Mouse (Mus musculus) R1 (cell line): ENCODE results near the gene Igsf23.
A peak's percentile ranks its signal among the peaks of the same experiment; 100 is the strongest.
"Not testable (repeated sequence)": the region's sequence is repeated elsewhere in the genome, so short reads cannot be mapped to it uniquely, and the experiment has no call there.

ENCODE experiments used
- DNase-seq: peaks from one replicate; pipeline ENCODE4 v3.0.0-alpha.2; 2018; ENCODE audit warnings: low read depth, low spot score

Igsf23 gene

DNA sequence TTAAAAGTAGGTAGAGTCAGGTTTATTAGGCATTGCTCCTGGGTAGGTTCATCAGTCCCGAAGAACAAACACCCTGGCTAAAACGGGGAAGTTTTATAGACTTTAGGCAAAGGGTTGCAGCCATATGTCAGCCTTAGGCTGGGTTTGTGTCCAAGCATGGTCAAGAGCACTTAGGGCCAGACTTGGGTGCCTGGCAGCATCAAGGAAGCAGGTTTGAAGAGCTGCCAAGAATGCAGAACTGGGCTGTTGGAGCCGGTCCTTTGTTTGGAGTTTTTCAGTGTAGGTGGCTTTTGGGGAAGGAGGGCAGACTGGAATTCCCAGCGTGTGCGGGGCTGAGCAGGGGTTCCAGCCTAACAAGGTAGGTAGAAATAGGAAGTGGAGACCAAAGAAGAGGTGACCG lies 14.6 kb downstream of the Igsf23 start:
- no peak for DNase-seq

DNA sequence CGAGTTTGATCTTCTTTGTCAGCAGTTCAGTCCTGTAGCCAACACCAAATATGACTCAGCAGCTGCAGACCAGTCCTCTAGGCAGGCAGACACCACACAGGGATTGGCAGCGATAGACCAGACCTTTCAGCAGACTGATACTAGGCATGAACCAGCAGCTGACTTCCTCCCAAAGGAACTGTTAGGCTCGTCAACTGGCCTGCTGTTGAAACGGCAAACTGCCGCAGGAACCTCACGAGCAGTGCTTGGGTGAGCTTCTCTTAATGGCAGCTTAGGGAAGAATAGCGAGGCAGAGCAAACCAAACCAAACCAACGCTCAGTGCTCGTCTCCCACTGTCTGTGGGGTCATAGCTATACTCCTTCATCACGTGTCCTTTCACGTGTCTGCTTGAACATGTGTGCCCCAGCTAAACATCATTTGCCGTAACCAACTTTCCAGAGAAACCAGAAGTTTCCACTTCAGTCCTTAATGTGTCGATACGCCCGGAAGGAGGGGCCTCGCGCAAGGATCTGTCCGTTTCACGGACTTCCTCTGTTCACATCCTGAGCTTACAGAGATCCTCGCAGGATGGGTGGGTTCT lies 15.3 kb downstream of the Igsf23 start:
- peak; percentile 49 for DNase-seq

DNA sequence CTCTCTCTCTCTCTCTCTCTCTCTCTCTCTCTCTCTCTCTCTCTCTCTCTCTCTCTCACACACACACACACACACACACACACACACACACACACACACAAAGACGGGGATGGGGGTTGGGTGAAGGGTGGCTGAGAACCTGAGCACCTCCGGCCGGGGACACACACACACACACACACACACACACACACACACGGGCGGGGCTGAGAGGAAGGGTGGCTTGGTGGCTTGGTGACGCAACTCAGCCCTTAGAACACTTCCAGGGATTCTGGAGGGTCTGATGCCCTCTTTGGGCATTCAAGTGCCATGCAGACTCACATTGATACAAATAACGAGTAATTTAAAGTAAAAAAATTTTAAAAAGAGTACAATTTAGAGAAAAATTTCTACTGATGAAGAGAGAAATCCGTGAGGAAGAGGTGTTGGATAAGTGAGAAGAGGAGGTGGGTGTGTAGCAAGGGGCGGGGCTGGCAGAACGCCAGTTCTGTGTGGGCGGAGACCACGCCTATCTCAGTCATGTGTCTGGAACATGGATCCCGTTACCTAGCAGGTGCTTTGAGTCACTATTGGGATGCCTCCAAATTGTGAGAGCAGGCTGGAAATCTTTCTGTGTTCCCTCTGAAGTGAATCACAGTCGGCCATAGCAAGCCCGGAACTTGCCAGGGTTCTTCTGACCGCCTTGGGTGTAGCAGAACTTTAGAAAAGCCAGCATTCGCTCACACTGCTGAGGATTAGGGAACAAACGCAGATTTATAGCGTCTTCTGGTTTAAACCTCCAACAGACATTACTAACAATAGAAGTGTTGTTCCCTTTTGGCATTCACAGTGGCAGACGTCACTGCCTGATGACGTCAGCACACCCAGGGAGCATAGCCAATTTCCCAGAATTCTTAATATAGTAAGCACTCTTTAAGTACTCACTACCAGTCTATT lies 17.4 kb downstream of the Igsf23 start:
- peak; percentile 86 for DNase-seq

DNA sequence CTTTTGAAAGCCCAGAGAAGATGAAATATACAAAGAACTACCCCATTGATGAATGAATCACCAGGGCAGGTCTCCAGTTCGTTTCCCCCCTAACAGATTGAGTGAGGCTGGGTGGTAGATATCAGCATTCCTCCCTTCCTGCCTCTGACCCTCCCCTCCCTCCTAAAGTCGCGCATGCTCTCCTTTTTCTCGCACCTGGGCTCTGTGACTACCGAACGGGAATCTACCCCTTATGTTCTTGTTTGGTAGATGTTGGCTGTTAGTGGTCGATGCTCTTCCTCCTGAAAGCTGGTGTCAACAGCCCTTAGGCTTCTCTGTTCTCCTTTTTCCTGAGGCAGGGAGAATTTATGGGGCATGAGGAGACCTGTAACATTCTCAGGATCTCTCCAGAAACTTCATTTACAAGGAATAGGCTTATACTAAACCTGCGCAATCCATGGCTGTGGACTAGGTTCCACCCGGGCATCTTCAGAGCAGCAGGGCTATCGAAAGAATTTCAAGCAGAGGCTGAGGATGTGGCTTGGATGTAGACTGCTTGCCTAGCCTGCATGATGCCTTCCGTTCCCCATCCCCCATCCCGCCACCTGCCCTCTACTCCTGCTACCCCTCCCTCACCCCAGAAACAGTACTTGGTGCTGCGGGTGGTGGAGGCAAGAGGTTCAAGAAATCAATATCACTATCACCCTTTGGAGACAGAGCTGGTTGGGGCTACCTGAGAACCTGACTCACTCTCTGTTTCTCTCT lies 18.3 kb downstream of the Igsf23 start:
- peak; percentile 62 for DNase-seq

DNA sequence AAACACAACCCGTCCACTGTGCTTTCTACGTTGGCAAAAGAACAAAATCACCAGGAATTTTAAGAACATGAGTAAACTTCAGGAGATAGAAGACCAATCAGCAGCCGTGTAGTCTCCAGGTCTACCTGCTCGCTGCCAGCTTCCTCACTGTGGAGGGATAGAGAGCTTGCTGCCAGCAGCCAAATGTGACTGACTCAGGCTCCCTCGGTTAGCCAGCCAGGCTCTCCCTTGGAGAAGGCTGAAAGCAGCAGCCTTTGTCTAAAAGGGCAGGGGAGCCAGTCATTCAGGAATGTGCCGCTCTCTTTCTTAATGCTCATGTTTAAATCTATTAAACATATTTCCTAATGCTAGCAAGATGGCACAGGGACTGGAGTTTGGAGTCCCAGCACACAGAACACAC lies 20.1 kb downstream of the Igsf23 start:
- DNase-seq: not testable (repeated sequence)

DNA sequence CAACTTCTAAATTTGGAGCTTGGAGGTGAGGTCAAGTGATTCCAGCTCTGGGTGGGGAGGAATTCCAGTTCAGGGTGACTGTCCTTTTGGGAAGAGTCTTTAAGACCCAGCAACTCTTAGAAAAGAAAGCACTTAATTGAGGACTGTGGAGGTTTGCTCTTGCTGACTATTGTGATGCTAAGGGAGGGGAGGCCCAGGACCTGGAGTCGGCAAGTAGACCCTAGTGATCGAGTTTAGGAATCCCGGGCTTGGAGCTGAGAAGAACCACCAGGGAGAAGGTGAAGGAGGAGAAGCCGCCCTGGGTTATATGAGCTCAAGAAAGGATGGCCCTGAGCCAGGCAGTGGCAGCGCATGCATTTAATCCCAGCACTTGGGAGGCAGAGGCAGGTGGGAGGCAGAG lies 22.1 kb downstream of the Igsf23 start:
- DNase-seq: peak; percentile 94

DNA sequence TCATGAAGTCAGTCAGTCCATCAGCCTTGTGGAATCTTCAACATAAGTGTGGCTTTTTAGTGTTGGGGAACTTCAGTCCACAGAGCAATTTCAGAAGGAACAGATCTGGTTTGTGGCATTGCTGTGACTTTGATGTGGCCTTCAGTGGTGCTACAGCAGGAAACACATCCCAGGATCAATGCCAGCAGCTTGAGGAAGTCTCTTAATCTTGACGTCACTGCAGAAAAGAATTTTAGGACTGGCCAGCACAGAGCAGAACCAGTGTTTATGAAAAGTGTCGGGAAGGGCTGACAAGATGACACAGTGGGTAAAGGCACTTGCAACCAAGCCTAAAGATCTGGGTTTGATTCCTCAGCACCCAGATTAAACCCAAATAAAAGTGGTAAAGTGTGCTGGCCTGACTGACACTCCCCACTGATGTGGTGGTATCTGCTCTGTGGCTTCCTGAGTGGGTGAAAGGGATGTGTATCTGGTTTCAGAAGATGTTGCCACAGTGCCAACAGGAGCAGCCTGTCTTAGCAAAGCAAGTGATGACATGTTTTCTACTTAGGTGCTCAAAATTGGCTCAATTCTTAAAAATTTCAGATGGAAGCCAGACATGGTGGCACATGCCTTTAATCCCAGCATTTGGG lies 23.6 kb downstream of the Igsf23 start:
- DNase-seq: no peak

DNA sequence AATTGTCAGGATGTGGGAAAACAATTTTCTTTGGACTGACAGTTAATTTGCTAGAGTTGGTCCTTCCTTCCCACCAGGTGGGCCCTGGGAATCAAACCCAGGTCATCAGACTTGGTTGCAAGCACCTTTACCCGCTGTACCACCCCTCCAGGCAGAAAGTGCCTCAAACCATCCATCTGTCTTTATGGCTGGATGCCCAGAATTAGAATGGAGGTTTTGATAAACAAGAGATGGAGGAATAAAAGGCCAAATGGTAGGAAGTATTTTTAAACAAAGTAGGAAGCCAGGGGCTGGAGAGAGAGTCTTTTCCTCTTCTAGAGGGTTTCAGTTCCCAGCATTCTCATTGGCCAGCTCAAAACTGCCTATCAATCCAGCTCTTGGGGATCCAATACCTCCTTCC lies 25.2 kb downstream of the Igsf23 start:
- no peak for DNase-seq

DNA sequence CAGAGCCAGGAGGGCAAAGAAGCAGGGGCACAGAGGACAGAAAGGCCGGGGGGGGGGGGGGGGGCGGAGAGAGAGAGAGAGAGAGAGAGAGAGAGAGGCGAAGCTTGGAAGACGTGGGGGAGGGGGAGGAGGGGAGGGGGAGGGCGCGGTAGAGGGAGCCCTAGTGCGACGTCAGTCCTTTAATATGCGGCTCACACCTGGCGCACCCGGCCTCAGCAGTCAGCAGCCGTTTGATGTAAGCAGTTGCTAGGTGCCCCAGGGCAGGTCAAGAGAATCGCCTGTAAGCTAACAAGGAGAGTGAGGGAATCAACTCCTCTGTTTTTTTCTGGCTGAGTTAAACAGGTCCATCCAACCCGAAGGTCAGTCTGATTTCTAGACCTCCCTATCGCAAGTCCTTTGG lies 26.8 kb downstream of the Igsf23 start:
- DNase-seq: peak; percentile 61

DNA sequence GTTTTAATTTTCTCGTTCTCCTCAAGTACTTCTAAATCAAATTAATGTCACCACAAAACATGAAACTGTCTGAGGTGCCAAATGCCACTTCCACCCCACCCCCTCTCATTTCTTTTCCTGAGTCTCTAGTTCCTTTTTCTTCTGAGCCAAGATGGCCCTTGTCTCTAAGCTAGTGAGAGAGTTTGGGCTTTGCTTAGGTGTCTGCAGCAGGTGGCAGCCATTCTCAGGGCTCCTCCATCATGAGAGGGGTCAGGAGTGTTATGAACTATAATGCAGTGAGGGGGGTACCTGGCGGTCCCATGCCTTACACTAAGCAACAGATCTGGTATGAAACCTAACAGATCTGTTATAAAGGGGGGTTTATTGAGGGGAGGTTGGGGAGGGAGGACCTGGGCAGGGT lies 27.2 kb downstream of the Igsf23 start:
- no peak for DNase-seq

DNA sequence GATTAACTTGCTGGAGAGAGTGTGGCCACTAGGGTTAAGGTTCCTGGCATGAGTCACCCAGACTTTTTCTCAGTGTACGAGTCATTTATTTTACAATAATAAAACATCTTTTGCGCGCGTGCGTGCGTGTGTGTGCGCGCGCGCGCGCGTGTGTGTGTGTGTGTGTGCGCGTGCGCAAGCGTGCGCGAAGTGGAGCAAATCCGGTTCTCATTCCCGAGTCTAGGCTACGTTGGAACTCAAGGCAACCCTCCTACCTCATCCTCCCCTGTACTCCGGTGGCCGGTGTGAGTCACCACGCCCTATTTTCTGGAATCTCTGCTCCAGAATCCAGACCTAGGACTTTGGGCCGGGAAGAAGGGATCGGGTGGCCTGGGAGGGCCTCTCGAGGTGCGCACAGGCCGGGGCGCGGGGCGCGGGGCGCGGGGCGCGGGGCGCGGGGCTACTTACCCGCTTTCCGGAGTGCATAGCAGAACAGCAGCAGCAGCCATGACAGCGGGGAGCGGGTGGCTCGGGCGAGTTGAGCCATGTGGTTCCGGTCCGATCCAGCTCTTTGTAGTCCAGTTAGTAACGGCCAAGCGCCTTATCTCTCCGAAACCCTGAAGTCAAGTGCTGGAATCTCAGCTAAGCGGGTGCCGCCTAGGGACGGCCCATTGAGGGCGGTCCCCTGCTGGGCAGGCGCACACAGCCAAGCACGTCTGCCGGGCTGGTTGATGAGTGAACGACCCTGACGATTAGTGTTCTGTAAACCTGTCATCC lies 29.9 kb downstream of the Igsf23 start, which contains the start of gene Pvr:
Pvr (minus strand) TSS at position 655 of the 756 bp plus-strand sequence.
- DNase-seq: peak; percentile 94

DNA sequence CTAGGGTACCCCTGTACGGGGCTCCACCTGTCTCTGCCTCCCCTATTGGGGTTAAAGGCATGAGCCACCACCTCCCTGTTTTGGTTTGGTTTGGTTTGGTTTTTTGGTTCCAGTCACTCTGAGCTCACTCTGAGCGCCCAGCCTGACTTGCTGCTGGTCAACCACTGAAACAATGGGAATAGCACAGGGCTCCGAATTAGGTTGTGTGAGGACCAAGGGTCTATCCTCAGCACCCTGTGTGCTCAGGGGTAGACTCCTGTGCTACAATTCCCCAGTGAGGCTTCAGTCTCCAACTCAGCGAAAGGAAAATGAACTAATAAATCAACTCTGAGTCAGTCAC lies 30.4 kb downstream of the Igsf23 start:
- no peak for DNase-seq

DNA sequence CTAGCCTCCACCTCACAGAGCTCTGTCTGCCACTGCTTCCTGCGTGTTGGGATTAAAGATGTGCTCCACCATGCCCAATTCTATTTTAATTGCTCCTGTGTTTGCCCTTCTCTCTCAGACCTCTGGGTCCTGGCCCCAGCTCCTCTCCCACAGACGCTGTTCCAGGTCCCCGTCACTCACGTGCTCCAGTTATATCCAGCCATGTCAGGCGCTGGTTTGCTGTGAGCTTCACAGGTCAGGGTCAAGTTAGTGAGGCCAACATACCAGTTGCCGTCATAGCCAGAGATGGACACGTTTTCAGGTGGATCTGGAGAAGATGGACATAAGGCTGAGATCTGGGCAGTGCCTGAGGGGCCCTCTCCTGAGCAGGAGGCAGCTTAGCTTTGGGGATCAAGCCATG lies 36.0 kb downstream of the Igsf23 start:
- no peak for DNase-seq

DNA sequence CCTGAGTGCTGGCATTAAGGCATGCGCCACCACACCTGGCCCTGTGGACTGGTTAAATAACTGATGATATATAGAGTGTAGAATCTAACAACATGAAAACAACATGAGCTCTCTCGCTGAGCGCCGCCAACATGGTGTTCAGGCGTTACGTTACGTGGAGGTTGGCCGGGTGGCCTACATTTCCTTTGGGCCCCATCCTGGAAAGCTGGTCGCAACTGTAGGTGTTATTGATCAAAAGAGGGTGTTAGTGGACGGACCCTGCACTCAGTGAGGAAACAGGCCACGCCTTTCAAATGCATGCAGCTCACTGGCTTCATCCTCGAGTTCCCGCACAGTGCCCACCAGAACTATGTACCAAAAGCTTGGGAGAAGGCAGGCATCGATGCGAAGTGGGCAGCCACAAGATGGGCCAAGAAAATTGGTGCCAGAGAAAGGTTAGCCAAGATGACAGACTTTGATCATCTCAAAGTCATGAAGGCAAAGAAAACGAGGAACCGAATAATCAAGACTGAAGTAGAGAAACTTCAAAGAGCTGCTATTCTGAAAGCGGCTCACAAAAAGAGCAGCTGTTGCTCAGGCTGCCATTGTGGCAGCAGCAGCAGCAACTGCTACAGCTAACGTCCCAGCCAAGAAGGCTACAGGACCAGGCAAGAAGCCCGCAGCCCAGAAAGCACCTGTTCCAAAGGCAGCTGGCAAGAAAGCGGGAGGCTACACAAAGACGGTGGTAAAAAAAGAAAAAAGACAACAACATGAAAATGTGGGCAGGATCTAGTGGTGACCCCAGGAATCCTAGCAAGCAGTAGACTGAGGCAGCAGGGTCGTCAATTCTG lies 38.6 kb downstream of the Igsf23 start:
- DNase-seq: no peak

DNA sequence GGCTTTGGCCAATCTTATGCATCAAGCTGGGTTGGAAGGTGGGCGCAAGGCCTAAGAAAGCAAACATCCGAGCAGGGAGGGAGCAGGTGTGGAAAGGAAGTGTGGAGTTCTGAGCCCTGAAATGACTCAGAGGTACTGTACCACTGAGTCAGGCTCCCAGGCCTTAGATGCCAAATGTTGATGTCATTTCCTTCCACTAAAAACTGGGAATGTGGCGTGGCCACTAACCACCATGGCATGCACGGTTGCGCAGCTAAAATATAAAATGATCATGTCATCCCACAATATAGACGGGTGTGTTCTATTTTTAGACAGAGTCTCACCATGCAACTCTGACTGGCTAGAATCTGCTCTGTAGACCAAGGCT lies 39.3 kb downstream of the Igsf23 start:
- DNase-seq: no peak

DNA sequence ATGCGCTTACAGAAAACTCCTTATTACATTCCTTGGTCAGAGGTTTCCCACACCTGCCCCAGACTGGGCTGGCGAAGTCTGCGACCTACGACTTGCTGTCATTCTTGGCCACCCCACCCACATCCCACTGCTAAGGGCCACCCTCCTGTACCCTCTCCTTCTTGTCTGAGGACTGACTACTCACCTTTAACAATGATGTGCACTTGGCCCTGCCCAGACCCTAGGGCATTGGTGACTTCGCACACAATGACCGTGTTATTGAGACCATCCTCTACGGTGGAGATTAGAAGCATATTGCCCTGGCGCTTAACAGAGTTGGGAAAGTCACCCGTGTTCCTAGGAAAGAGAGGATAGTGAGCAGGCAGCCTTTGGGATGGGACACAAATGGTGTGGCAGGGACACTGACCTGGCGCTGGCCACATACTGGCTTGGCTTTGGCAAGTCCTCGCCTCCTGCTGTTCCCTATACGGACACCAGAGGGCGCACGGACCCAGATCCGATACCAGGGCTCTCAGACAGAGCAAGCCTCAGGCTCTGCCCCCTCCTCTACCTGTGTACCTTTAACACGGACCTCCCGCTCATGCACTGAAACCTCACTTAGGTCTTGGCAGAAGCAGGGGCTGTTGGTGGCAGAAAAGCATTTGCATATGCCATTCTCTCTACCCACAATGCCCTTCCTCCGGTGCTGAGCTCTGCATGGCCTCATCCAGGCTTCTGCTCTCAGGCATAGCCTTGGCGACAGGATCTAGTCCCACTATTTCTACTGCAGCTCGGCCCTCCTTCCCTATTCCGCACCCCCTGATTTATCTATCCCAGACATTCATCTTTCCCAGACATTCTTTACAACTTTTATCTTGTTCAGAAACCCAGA lies 39.9 kb downstream of the Igsf23 start:
- DNase-seq: peak; percentile 73

DNA sequence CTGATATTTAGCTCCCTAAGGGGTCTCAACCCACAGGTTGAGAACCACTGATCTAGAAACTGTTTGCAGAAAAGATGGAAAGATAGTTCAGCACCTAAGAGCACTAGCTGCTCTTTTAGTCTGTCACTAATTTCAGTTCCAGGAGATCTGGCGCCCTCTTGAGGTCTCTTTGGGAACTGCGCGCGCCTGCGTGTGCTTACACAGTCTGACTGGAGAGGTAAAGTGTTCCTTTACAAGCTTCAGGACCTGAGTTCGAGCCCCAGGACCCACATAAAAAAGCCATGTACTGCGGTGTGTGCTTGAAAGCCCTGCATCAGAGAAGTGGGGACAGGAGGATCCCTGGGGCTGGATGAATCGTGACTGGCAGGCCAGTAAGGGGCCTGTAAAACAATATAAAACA lies 60.7 kb downstream of the Igsf23 start:
- peak; percentile 50 for DNase-seq

DNA sequence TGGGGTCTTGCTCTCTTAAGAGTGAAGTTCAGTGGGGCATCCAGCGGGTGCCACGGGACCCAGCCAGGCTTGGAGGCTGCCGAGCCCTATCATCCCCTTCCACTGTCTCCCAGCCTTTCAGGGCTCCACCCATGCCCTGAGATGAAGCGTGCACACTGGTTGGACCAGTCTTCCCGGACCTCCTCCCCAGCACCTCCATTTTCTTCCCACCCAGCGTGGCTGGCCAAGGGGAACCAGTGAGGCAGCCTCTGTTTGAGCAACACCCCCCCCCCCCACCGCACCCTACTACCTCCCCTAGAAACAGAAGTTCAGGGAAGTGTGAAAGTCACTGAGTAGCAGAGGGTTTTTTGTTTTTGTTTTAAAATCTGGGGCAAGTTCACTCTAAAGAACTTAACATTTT lies 62.7 kb downstream of the Igsf23 start, which contains the start of gene Ceacam19:
Ceacam19 (minus strand) TSS at position 117 of the 400 bp plus-strand sequence.
- peak; percentile 38 for DNase-seq
